Mouse (Mus musculus) limb, embryonic 14.5 days (tissue): ENCODE measurements around the gene Il17re. TPM values are rescaled to one million over a fixed set of nuclear protein-coding genes. Genes with fewer than 3 reads are reported as not detected.

Experiments used
- ATAC-seq: fragments of 200-750 bp; cut with Nextera tagmentation; 2 replicates; pipeline ENCODE4 v1.8.0; 2017; ENCODE audit warnings: low read depth, moderate number of reproducible peaks, moderate TSS enrichment; ENCODE audit not compliant: low FRiP score
- DNase-seq: peaks from one replicate; pipeline ENCODE4 v3.0.0-alpha.2; 2015; ENCODE audit warnings: low spot score
- H3K27ac ChIP-seq: fragments of 300-500 bp; sonication (generic); replicated peaks from 2 replicates; pipeline ENCODE4 v1.5.1; 2014; ENCODE audit warnings: low read depth, mild to moderate bottlenecking, low read length, moderate library complexity, mixed read lengths
- H3K27me3 ChIP-seq: fragments of 300-500 bp; sonication (generic); 2 replicates; pipeline ENCODE4 v1.6.1; 2014; ENCODE audit warnings: low read length, mixed read lengths; ENCODE audit not compliant: control insufficient read depth, insufficient read depth
- H3K36me3 ChIP-seq: fragments of 300-500 bp; sonication (generic); 2 replicates; pipeline ENCODE4 v1.6.1; 2014; ENCODE audit warnings: mild to moderate bottlenecking, low read length, moderate library complexity, mixed read lengths; ENCODE audit not compliant: control insufficient read depth, insufficient read depth
- H3K4me1 ChIP-seq: fragments of 300-500 bp; sonication (generic); 2 replicates; pipeline ENCODE4 v1.6.1; 2014; ENCODE audit warnings: antibody characterized with exemption, low read length, mixed read lengths; ENCODE audit not compliant: control insufficient read depth, insufficient read depth
- H3K4me2 ChIP-seq: fragments of 300-500 bp; sonication (generic); replicated peaks from 2 replicates; pipeline ENCODE4 v1.6.1; 2014; ENCODE audit warnings: low read depth, mild to moderate bottlenecking, low read length, moderate library complexity; ENCODE audit not compliant: severe bottlenecking
- H3K4me3 ChIP-seq: fragments of 300-500 bp; sonication (generic); replicated peaks from 2 replicates; pipeline ENCODE4 v1.5.1; 2014; ENCODE audit warnings: low read length
- H3K9ac ChIP-seq: fragments of 300-500 bp; sonication (generic); 2 replicates; pipeline ENCODE4 v1.6.1; 2014; ENCODE audit warnings: mild to moderate bottlenecking, low read depth, low read length, moderate library complexity; ENCODE audit not compliant: severe bottlenecking
- H3K9me3 ChIP-seq: fragments of 300-500 bp; sonication (generic); 2 replicates; pipeline ENCODE4 v1.6.1; 2016; ENCODE audit warnings: low read length; ENCODE audit not compliant: control insufficient read depth
- POLR2A ChIP-seq: fragments of 200-500 bp; IDR thresholded peaks from 2 replicates; pipeline ENCODE4 v1.8.0; 2012; ENCODE audit warnings: inconsistent platforms, mild to moderate bottlenecking, moderate library complexity, borderline replicate concordance; ENCODE audit not compliant: insufficient read depth, insufficient read length; ENCODE audit errors: extremely low read depth
- WGBS: fragments of 180-500 bp; shearing (Covaris S2); extraction: QIAGEN DNeasy Blood & Tissue Kit; methylation state at CpG from one replicate; pipeline ENCODE4 v1.1.7; 2014; 5-methylcytosine and 5-hydroxymethylcytosine counted together
- microRNA-seq: library from miRNA; unstranded; fragments of <30 nt; microRNA quantifications from one replicate; pipeline ENCODE4, GENCODE M21; 2016
- polyA plus RNA-seq, 2 experiments: library from polyadenylated mRNA; depleted of rRNA in 1 of 2; stranded (reverse) in 1 of 2; unstranded in 1 of 2; fragments of >200 nt; fragmentation: Nextera tagmentation in 1 of 2; extraction: Ambion mirVana in 1 of 2; gene quantifications; 2 replicates each; pipeline versions ENCODE4 v1.2.1 to v1.2.3; 2012 to 2014

Gene Il17re
- polyA plus RNA-seq, 2 experiments: 6.7 to 7.9 TPM

DNA sequence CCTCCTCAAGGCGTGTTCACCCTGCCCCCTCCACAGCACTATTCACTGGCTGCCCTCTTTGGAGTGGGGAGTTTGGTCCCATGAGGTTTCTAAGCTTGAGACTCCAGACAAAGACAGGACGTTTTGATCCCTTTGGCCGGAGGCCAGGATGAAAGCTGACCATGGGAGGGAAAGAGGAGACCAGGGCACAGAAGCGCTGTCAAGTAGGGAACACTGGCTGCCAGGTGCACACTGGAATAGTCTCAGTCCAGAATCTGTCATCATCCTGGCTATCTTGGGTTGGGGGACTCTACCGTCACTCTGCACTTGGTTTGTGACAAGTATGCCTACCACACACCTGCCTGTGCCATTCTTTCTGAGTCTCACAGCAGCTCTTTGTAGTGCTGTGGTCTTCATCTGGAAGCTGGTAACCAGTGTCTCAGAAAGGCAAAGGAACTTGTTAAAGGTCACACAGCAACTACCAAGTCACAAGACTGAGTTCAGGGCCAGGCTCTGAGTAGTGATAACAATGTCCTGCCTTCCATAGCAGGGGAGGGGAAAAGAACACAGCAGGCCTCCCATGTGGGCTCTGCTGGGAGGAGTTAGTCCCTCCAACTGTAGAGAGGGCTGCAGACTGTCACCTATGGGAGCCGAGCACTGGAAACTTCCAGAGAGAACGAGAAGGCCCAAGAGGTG lies 50.1 kb downstream of the Il17re start:
- 66% methylated on average over 7 of the region's 7 CpGs for WGBS
- Histone ChIP-seq H3K4me3 (no peak overlapping the region), H3K36me3 (peaks cover 2% of the 10 kb centered on the region; the same call in 1 of the 2 replicates), H3K9ac (no peak overlapping the region), H3K9me3 (no peaks in the 10 kb centered on the region), H3K4me2 (no peak overlapping the region), H3K27ac (no peak overlapping the region), H3K4me1 (no peaks in the 10 kb centered on the region), H3K27me3 (no peaks in the 10 kb centered on the region)
- DNase-seq (peak; percentile 45), ATAC-seq (peak; percentile 81)
- no peak for TF ChIP-seq POLR2A

DNA sequence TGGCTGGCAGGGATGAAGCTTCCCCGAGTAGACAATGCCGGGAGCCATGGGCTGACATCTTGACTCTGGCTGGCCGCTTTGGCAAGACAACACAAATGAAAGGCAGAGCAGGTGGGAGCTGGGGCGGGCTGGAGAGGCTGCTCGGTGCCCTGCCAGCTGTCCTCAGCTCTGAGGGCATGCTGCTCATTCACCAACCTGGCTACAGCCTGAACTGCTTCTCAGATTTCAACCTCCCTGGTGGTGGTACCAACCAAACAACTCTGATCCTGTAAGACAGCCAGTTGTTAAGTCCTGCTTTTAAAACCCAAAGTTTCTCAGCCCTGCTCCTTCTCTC lies 50.6 kb downstream of the Il17re start:
- peak; percentile 38 for DNase-seq
- ATAC-seq: peak; percentile 79
- 51% methylated on average over 5 of the region's 5 CpGs for WGBS

DNA sequence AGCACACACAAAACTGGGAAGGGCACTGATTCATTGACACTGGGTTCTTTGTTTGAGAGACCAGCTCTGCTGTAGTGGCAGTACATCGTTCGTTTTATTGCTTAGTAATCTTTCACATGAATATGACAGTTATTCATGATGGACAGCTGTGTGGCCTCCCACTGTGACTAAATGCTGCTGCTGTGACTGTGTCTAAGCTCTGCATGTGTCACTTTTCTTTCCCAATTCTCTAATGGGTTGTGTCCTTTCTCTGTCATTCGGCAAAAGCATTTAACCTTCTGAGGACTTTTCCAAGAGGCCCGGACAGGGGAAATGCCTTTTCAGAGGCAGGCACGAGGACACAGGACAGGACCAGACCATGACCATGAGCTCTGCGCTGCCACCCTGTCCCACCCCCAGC lies 55.7 kb downstream of the Il17re start:
- TF ChIP-seq POLR2A: no peak
- H3K27me3 ChIP-seq: no peaks in the 10 kb centered on the region
- H3K4me3 ChIP-seq: no peak overlapping the region
- H3K36me3 ChIP-seq: peaks cover 56% of the 10 kb centered on the region
- 90% methylated on average over 6 of the region's 6 CpGs for WGBS
- no peaks in the 10 kb centered on the region for H3K9me3 ChIP-seq
- H3K4me2 ChIP-seq: no peak overlapping the region
- no peak overlapping the region for H3K9ac ChIP-seq
- DNase-seq: no peak
- no peaks in the 10 kb centered on the region for H3K4me1 ChIP-seq
- no peak overlapping the region for H3K27ac ChIP-seq
- no peak for ATAC-seq

More for the DNA sequence above, 50.6 kb downstream of the Il17re start:
- Histone ChIP-seq H3K9ac (no peak overlapping the region), H3K4me1 (no peaks in the 10 kb centered on the region), H3K4me2 (no peak overlapping the region), H3K27ac (no peak overlapping the region), H3K27me3 (no peaks in the 10 kb centered on the region), H3K36me3 (peaks cover 7% of the 10 kb centered on the region), H3K4me3 (no peak overlapping the region), H3K9me3 (no peaks in the 10 kb centered on the region)
- no peak for TF ChIP-seq POLR2A

DNA sequence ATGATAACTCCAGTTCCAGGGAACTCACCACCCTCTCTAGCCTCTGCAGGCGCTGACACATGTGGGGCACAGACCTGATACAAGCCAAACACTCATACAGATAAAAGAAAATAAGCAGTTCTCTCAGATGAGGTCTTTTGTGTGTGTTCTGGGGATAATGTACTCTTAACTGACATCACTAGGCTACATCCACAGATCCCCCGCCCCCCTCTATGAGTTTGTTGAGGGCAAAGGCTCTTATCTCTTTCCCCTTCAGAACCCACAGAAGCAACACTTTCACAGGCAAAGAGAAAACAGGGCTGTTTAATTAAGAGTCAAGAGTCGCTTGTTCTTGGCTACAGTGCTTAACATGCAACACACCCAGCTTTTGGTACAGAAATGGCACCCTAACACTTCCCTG lies 56.3 kb downstream of the Il17re start:
- Histone ChIP-seq H3K9me3 (no peaks in the 10 kb centered on the region), H3K36me3 (peaks cover 62% of the 10 kb centered on the region), H3K27ac (no peak overlapping the region), H3K27me3 (no peaks in the 10 kb centered on the region), H3K4me3 (no peak overlapping the region), H3K9ac (no peak overlapping the region), H3K4me2 (no peak overlapping the region), H3K4me1 (no peaks in the 10 kb centered on the region)
- 94% methylated on average over 3 of the region's 3 CpGs for WGBS
- no peak for ATAC-seq
- no peak for DNase-seq
- TF ChIP-seq POLR2A: no peak

DNA sequence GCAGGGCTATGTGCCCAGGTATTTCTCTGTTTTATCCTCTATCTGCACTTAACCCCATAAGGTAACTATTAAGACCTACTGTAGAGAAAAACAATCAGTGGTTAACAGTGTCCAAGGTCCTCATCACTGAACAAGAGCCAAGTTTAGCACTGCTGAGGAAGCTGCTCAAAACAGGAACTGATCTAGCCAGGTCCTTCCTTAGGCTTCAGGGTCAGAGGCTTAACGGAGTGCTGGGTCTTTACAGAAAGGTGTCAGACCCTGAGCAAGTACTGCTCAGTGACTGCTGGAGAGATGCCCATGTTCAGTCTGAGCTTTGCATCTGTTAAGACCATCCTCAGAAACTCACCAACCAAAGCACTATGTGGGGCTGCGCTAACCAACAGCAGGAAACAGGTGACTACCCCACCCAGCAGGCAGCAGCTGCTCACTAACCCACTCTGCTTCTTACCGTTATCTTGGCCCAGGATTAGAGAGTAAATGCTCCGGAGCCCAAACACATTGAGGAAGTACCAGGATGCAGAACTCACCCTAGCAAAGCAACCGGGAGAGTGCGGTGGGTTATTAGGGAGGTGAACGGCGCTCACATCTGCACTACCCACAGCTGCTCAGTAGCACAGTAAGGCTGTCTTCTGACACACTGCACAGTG lies 59.3 kb downstream of the Il17re start:
- no peaks in the 10 kb centered on the region for H3K4me1 ChIP-seq
- H3K4me2 ChIP-seq: no peak overlapping the region
- no peak overlapping the region for H3K27ac ChIP-seq
- H3K36me3 ChIP-seq: peaks cover 89% of the 10 kb centered on the region
- TF ChIP-seq POLR2A: no peak
- no peak for ATAC-seq
- WGBS: 91% methylated on average over 8 of the region's 8 CpGs
- no peaks in the 10 kb centered on the region for H3K9me3 ChIP-seq
- H3K9ac ChIP-seq: no peak overlapping the region
- no peak for DNase-seq
- H3K27me3 ChIP-seq: no peaks in the 10 kb centered on the region
- H3K4me3 ChIP-seq: no peak overlapping the region

Small RNA genes within 50 kb of the gene (microRNA-seq; reads per million reads assigned to microRNA genes)
- not detected for gene Gm24387

Other genes starting within 250 kb of the Il17re start
- gene Mtmr14, start 220.6 kb upstream of the Il17re start, polyA plus RNA-seq (2012; rRNA removed): 31.2 and 44.0 TPM in 2 replicates
- gene Mtmr14, start 220.6 kb upstream of the Il17re start, polyA plus RNA-seq (2014; fragmentation: Nextera tagmentation; extraction: Ambion mirVana): 30.4 and 31.8 TPM in 2 replicates
- 0.46 and 0.77 TPM in 2 replicates for gene Cpne9, start 176.2 kb upstream of the Il17re start, polyA plus RNA-seq (2012; rRNA removed)
- gene Cpne9, start 176.2 kb upstream of the Il17re start, polyA plus RNA-seq (2014; fragmentation: Nextera tagmentation; extraction: Ambion mirVana): 0.44 TPM in 2 replicates
- 35.7 and 36.5 TPM in 2 replicates for gene Brpf1, start 151.3 kb upstream of the Il17re start, polyA plus RNA-seq (2012; rRNA removed)
- gene Brpf1, start 151.3 kb upstream of the Il17re start, polyA plus RNA-seq (2014; fragmentation: Nextera tagmentation; extraction: Ambion mirVana): 20.6 and 22.0 TPM in 2 replicates
- 22.6 and 26.3 TPM in 2 replicates for gene Ogg1, start 131.5 kb upstream of the Il17re start, polyA plus RNA-seq (2012; rRNA removed)
- 11.1 and 11.7 TPM in 2 replicates for gene Ogg1, start 131.5 kb upstream of the Il17re start, polyA plus RNA-seq (2014; fragmentation: Nextera tagmentation; extraction: Ambion mirVana)
- 69.0 and 70.6 TPM in 2 replicates for gene Camk1, start 114.5 kb upstream of the Il17re start, polyA plus RNA-seq (2012; rRNA removed)
- 98.4 and 105 TPM in 2 replicates for gene Camk1, start 114.5 kb upstream of the Il17re start, polyA plus RNA-seq (2014; fragmentation: Nextera tagmentation; extraction: Ambion mirVana)
- 38.9 and 39.5 TPM in 2 replicates for gene Tada3, start 80.6 kb upstream of the Il17re start, polyA plus RNA-seq (2012; rRNA removed)
- 41.2 and 43.9 TPM in 2 replicates for gene Tada3, start 80.6 kb upstream of the Il17re start, polyA plus RNA-seq (2014; fragmentation: Nextera tagmentation; extraction: Ambion mirVana)
- gene Arpc4, start 80.4 kb upstream of the Il17re start, polyA plus RNA-seq (2012; rRNA removed): 99.1 and 107 TPM in 2 replicates
- 223 and 226 TPM in 2 replicates for gene Arpc4, start 80.4 kb upstream of the Il17re start, polyA plus RNA-seq (2014; fragmentation: Nextera tagmentation; extraction: Ambion mirVana)
- 21.4 and 26.1 TPM in 2 replicates for gene Ttll3, start 69.2 kb upstream of the Il17re start, polyA plus RNA-seq (2012; rRNA removed)
- gene Ttll3, start 69.2 kb upstream of the Il17re start, polyA plus RNA-seq (2014; fragmentation: Nextera tagmentation; extraction: Ambion mirVana): 2.3 and 4.8 TPM in 2 replicates
- gene Rpusd3, start 39.1 kb upstream of the Il17re start, polyA plus RNA-seq (2012; rRNA removed): 38.9 and 46.2 TPM in 2 replicates
- gene Rpusd3, start 39.1 kb upstream of the Il17re start, polyA plus RNA-seq (2014; fragmentation: Nextera tagmentation; extraction: Ambion mirVana): 20.9 and 25.1 TPM in 2 replicates
- 0.11 and 0.37 TPM in 2 replicates for gene Cidec, start 22.7 kb upstream of the Il17re start, polyA plus RNA-seq (2012; rRNA removed)
- not detected in 2 replicates for gene Cidec, start 22.7 kb upstream of the Il17re start, polyA plus RNA-seq (2014; fragmentation: Nextera tagmentation; extraction: Ambion mirVana)
- 61.0 and 74.5 TPM in 2 replicates for gene Jagn1, start 15.9 kb upstream of the Il17re start, polyA plus RNA-seq (2012; rRNA removed)
- gene Jagn1, start 15.9 kb upstream of the Il17re start, polyA plus RNA-seq (2014; fragmentation: Nextera tagmentation; extraction: Ambion mirVana): 80.5 and 82.8 TPM in 2 replicates
- gene Il17rc, start 12.9 kb downstream of the Il17re start, polyA plus RNA-seq (2012; rRNA removed): 21.5 and 25.2 TPM in 2 replicates
- 18.5 and 28.2 TPM in 2 replicates for gene Il17rc, start 12.9 kb downstream of the Il17re start, polyA plus RNA-seq (2014; fragmentation: Nextera tagmentation; extraction: Ambion mirVana)
- gene Creld1, start 24.8 kb downstream of the Il17re start, polyA plus RNA-seq (2012; rRNA removed): 14.0 and 15.9 TPM in 2 replicates
- gene Creld1, start 24.8 kb downstream of the Il17re start, polyA plus RNA-seq (2014; fragmentation: Nextera tagmentation; extraction: Ambion mirVana): 15.9 and 16.1 TPM in 2 replicates
- 0.54 and 0.73 TPM in 2 replicates for gene Prrt3, start 43.4 kb downstream of the Il17re start, polyA plus RNA-seq (2012; rRNA removed)
- gene Prrt3, start 43.4 kb downstream of the Il17re start, polyA plus RNA-seq (2014; fragmentation: Nextera tagmentation; extraction: Ambion mirVana): 0.36 and 0.70 TPM in 2 replicates
- 58.0 and 61.6 TPM in 2 replicates for gene Emc3, start 73.2 kb downstream of the Il17re start, polyA plus RNA-seq (2012; rRNA removed)
- gene Emc3, start 73.2 kb downstream of the Il17re start, polyA plus RNA-seq (2014; fragmentation: Nextera tagmentation; extraction: Ambion mirVana): 93.8 and 96.3 TPM in 2 replicates
- gene Fancd2, start 73.2 kb downstream of the Il17re start, polyA plus RNA-seq (2012; rRNA removed): 12.8 and 15.9 TPM in 2 replicates
- gene Fancd2, start 73.2 kb downstream of the Il17re start, polyA plus RNA-seq (2014; fragmentation: Nextera tagmentation; extraction: Ambion mirVana): 7.5 and 7.8 TPM in 2 replicates
- gene Fancd2os, start 142.2 kb downstream of the Il17re start, polyA plus RNA-seq (2012; rRNA removed): 0.05 TPM in 1 of 2 replicates, not detected in the other
- gene Fancd2os, start 142.2 kb downstream of the Il17re start, polyA plus RNA-seq (2014; fragmentation: Nextera tagmentation; extraction: Ambion mirVana): 0.19 and 0.40 TPM in 2 replicates
- 211 and 223 TPM in 2 replicates for gene Brk1, start 146.3 kb downstream of the Il17re start, polyA plus RNA-seq (2012; rRNA removed)
- 251 and 259 TPM in 2 replicates for gene Brk1, start 146.3 kb downstream of the Il17re start, polyA plus RNA-seq (2014; fragmentation: Nextera tagmentation; extraction: Ambion mirVana)
- gene Vhl, start 165.5 kb downstream of the Il17re start, polyA plus RNA-seq (2012; rRNA removed): 36.2 and 37.2 TPM in 2 replicates
- 55.3 and 60.4 TPM in 2 replicates for gene Vhl, start 165.5 kb downstream of the Il17re start, polyA plus RNA-seq (2014; fragmentation: Nextera tagmentation; extraction: Ambion mirVana)
- 9.0 and 9.1 TPM in 2 replicates for gene Irak2, start 180.0 kb downstream of the Il17re start, polyA plus RNA-seq (2012; rRNA removed)
- 2.3 and 3.3 TPM in 2 replicates for gene Irak2, start 180.0 kb downstream of the Il17re start, polyA plus RNA-seq (2014; fragmentation: Nextera tagmentation; extraction: Ambion mirVana)
- gene Tatdn2, start 238.6 kb downstream of the Il17re start, polyA plus RNA-seq (2012; rRNA removed): 21.9 and 22.0 TPM in 2 replicates
- gene Tatdn2, start 238.6 kb downstream of the Il17re start, polyA plus RNA-seq (2014; fragmentation: Nextera tagmentation; extraction: Ambion mirVana): 1.9 TPM in 2 replicates